Mouse (Mus musculus) heart, adult 18-20 months (tissue): ENCODE data around the gene Tmem251. TPM values are rescaled to one million over a fixed set of nuclear protein-coding genes. Genes with fewer than 3 reads are reported as not detected.
A peak's percentile ranks its signal among the peaks of the same experiment; 100 is the strongest.

ENCODE experiments used
- DNase-seq, 2 experiments: peaks; one replicate each; pipeline ENCODE4 v3.0.0; 2021 to 2022; ENCODE audit warnings: mixed read lengths in 1 of 2
- total RNA-seq, 2 experiments: library from RNA; stranded (reverse); gene quantifications; 2 replicates each; pipeline ENCODE4 v1.2.3; 2021

Tmem251 gene
- total RNA-seq, 2 experiments from 2014 or later: 4.6 to 5.1 TPM

DNA sequence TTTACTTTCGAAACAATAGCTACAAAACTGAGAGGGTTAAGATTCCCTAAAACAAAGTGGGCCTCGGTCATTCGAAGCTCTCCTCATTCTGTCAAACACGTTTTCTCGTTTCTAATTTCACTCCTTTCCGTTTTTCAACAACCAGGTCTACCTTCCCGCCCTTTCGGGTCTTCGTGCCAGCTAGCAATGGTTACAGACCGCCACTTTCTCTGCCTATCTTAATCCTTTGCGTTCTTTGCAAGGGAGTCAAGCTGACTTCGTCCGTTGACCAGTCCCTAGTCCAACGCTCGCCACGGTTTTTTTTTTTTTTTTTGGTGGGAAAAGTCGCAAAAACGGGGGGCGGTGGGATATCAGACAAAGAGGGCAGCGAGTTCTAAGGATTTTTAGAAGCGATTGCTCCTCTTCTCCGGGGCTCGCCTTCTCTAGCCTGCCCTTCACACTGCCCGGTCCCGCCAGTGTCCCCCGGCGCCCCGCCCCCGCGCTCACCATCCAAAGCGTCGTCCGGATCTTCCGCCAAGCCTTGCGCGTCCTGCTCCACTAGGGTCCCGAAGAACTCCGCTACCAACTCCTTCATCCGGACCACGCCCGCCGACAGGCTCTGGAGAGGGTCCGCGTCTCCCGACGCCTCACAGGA is 13.6 kb downstream of the Tmem251 start:
- DNase-seq: no peak

DNA sequence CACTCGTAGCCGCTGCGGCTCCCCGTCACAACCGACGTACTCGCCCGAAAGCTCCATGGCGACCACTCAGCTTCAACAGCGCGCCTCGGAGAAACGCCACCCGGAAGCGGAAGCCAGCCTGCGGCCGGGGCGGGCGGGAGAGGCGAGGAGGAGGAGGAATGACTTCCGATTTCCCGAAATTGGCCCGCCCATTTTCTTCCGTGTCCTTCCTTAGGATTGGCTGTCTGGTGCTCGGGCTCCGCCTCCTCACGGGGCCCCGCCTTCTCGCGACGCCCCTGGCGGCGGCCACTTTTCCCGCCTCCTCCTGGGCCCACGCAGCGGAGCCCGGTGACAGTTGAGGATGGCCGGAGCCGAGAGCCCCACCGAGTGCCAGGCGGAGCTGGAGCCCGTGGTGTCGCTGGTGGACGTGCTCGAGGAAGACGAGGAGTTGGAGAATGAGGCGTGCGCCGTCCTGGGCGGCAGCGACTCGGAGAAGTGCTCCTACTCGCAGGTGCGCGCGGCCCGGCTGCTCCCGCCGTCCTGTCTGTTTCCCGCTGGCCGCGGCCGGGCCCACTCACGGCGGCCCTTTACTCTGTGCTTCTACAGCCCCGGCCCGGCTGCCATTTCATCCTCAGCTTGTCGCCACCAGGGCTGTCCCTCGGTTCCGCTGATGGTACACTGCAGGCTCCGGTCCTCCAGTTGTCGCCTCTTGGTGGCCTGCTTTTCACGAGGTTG is 14.3 kb downstream of the Tmem251 start, which contains the start of the genes Gm28051, Gon7 and Ubr7:
Gene Gm28051, minus strand, starts transcription at position 77 of the 714 bp plus-strand sequence.
Gene Gon7, minus strand, starts transcription at position 115 of the 714 bp plus-strand sequence.
Gene Ubr7, plus strand, starts transcription at position 279 of the 714 bp plus-strand sequence.
- peak; percentile 97 to 98 for DNase-seq

- peak in 1 of 2 experiments; percentile 15 for DNase-seq
Observed at GRCm38 (mm10) chr12:102758403-102758756, 14.8 kb downstream of the Tmem251 start, which contains the start of gene Gm20604. Gene Gm20604 (minus strand): TSS chr12:102758672.

GRCm38 (mm10) chr12:102758936-102759335 is 15.4 kb downstream of the Tmem251 start:
- DNase-seq: no peak

- DNase-seq: no peak
Observed at GRCm38 (mm10) chr12:102761668-102762067, 18.1 kb downstream of the Tmem251 start.

GRCm38 (mm10) chr12:102763696-102764095 is 20.1 kb downstream of the Tmem251 start:
- DNase-seq: peak in 1 of 2 experiments; percentile 10

DNA sequence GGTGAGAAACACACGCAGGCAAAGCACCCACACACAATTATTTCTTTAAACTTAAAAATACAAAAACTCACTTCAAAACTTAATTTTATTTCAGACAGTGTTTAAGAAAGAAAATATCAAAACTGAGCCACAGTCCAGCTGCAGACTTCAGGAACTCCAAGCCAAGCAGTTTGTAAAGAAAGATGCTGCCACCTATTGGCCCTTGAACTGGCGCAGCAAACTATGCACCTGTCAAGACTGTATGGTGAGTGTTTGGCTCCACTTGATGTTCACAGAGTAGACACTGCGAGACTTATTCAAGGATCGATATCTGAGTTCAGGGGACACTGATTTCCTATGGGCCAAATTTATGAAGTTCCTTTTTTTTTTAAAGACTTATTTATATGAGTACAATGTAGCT is 25.4 kb downstream of the Tmem251 start:
- DNase-seq: no peak

GRCm38 (mm10) chr12:102771601-102772000 is 28.0 kb downstream of the Tmem251 start:
- no peak for DNase-seq

DNA sequence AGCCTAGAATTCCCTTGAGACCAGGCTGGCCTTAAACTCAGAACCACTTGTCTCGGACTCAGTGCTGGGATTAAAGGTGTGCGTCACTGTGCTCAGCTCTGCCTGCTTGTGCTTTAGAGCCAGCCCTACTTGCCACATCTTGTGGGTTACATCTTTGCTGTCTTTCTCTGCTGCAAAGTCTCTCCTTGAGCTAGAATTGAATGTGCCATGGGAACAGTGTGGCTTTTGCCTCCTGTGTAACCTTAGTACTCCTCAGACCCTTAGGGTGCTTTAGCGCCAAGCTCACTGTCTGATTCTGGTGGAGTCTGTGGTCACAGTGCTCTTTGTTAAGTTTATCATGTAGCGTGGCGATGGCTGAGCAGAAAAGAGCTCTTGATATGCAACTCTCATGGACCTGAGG is 29.1 kb downstream of the Tmem251 start:
- DNase-seq: no peak

DNA sequence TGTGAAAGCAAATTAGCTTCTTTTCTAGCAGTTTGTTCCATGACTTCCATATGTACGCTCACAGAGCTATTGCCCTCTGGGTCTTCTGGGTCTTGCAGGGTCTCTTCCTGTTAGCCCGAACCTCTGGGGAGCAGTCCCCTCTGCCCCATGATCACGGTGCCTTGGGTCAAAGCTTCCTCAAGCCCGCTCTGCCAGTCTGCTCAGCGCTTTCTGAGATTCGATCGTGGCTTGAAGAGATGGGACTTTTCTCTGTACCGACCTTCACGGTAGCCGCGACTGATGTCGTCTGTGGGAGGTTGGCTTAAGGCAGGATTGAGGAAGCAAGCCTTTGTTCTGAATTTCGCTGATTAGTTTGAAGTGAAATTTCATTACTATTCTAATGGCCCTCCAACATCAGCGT is 32.5 kb downstream of the Tmem251 start:
- DNase-seq: no peak

- no peak for DNase-seq
Observed at GRCm38 (mm10) chr12:102778151-102778550, 34.6 kb downstream of the Tmem251 start.

GRCm38 (mm10) chr12:102779452-102779851 is 35.9 kb downstream of the Tmem251 start:
- peak in 1 of 2 experiments; percentile 23 for DNase-seq

DNA sequence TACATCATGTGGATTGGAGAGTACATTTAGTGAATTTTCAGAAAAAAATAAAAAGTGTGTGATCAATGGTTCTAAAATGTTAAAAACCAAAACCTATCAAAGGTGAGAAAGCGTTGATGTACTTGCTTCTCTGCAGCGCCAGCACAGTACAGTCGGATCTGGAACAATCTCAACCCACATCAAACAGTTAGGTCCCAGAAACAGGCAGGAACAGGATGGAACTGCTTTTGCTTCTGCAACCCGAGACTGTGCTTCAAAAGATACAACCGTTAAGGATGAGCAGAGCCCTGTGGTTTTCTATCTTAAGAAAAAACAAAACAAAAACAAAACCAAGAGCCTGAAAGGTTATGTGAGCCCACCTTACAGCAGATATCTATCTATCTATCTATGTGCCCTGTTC is 39.3 kb downstream of the Tmem251 start:
- DNase-seq: no peak

DNA sequence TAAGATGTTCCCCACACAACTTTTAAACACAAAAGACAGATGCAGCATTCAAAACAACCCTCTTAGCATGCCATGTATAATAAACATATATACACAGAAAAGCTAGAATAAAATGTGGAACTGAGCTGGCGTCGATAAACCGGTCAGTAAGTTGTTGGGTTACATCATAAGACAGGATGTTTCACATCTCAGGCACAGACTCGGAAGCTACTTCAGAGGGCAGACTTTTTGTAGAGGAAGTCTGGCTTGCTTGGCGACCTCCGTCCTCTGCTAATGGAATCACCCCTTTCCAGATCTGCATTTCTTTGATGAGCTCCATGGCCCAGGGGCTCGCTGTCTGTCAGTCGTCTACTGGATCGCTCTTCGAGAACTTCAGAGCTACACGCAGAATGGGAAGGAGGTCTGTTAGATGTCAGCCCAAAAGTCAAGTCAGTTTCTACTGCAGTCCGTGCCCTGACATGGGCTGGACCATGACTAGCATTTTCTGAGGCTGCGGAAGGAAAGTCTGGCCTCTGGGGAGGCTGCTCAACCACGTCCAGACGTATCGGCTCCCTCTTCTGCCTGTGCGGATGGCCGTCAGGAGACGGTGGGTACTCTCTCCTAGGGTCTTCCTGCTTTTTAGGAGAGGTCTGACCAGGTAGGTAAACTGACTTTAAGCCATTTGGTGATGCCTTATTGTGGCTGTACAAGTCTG is 41.5 kb downstream of the Tmem251 start:
- no peak for DNase-seq

- no peak for DNase-seq
Observed at GRCm38 (mm10) chr12:102785593-102785985, 42.0 kb downstream of the Tmem251 start.

DNA sequence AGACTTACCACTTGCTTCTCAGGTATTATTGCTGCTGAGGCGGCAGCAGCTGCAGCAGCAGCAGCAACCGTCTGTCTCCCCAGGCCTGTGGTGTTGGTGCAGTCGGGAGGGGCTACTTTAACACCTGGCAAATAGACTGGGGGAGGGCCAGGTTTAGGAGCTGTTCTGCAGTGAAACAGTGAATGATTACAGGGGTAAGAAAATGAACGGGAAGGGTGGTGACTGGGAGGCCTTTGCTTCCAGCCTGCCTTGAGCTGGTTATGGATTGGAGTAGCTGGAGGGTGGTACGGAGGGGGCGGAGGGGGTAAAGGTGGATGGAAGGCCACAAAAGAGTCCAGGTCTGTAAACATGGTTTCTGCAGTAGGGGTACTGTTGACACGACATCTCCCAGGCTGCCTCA is 44.4 kb downstream of the Tmem251 start:
- no peak for DNase-seq

Other genes with a start within 250 kb of the Tmem251 start
- gene Chga, start 188.8 kb upstream of the Tmem251 start, total RNA-seq: not detected
- gene Itpk1, start 38.8 kb upstream of the Tmem251 start, total RNA-seq: 10 to 100 TPM in 1 of 2 experiments, 1 to 10 TPM in 1; 9.1 to 12.4 TPM
- gene Moap1, start 101 bp upstream of the Tmem251 start, total RNA-seq: 1 to 10 TPM; 7.5 to 8.5 TPM
- not detected for gene Gm28051, start 14.0 kb downstream of the Tmem251 start, total RNA-seq
- gene Gon7, start 14.0 kb downstream of the Tmem251 start, total RNA-seq: 10 to 100 TPM; 12.9 to 13.5 TPM
- 10 to 100 TPM; 26.9 to 27.8 TPM for gene Ubr7, start 14.2 kb downstream of the Tmem251 start, total RNA-seq
- gene Gm20604, start 14.9 kb downstream of the Tmem251 start, total RNA-seq: 1 to 10 TPM; 3.8 to 4.1 TPM
- 10 to 100 TPM; 25.3 to 26.1 TPM for gene Btbd7, start 134.7 kb downstream of the Tmem251 start, total RNA-seq
- not detected for gene Cox8c, start 155.6 kb downstream of the Tmem251 start, total RNA-seq
- gene Unc79, start 205.1 kb downstream of the Tmem251 start, total RNA-seq: under 1 TPM in 1 of 2 experiments, not detected in 1; 0.05 TPM